Mouse (Mus musculus): ENCODE measurements around the gene Mef2d. TPM values are rescaled to one million over a fixed set of nuclear protein-coding genes. Genes with fewer than 3 reads are reported as not detected.

Mef2d gene
- total and polyA plus RNA-seq, 2 experiments from 2014 or later: 34.0 to 53.0 TPM

- H3K9ac ChIP-seq: 0 out of 2 replicates have a peak overlapping the region, but pooled peaks have one; percentile 18
- H3K27me3 ChIP-seq (ENCODE audit: insufficient read depth, low read length): no peaks in the 10 kb centered on the region
- peak overlapping the region; percentile 93; the same call in 1 of the 2 replicates for H3K4me2 ChIP-seq (ENCODE audit: low read depth)
- no peak for TF ChIP-seq CTCF (IDR thresholded peaks at IDR 0.05; ENCODE audit: low read depth)
- H3K4me1 ChIP-seq (ENCODE audit: insufficient read depth): peaks cover 48% of the 10 kb centered on the region
- H3K27ac ChIP-seq (ENCODE audit: low read depth, low read length): peak overlapping the region; percentile 15; the same call in 1 of the 2 replicates
- 74% methylated on average over 5 of the region's 5 CpGs for WGBS
- DNase-seq: no peak
- no peak overlapping the region for H3K4me3 ChIP-seq (ENCODE audit: low read depth, low read length)
- H3K36me3 ChIP-seq (ENCODE audit: insufficient read depth): peaks cover 4% of the 10 kb centered on the region; the same call in 1 of the 2 replicates
- ATAC-seq: no peak
- no peaks in the 10 kb centered on the region for H3K9me3 ChIP-seq (ENCODE audit: low read length)
These were observed 3.8 kb downstream of the Mef2d start for GRCm38 (mm10) chr3:88145952-88146351.

GRCm38 (mm10) chr3:88146376-88147112 lies 4.4 kb downstream of the Mef2d start:
- Histone ChIP-seq H3K27me3 (ENCODE audit: insufficient read depth, low read length) (no peaks in the 10 kb centered on the region), H3K36me3 (ENCODE audit: insufficient read depth) (peaks cover 4% of the 10 kb centered on the region; the same call in 1 of the 2 replicates), H3K9ac (no peak overlapping the region), H3K27ac (ENCODE audit: low read depth, low read length) (no peak overlapping the region), H3K4me1 (ENCODE audit: insufficient read depth) (peaks cover 51% of the 10 kb centered on the region), H3K4me3 (ENCODE audit: low read depth, low read length) (no peak overlapping the region), H3K4me2 (ENCODE audit: low read depth) (no peak overlapping the region), H3K9me3 (ENCODE audit: low read length) (no peaks in the 10 kb centered on the region)
- no peak for ATAC-seq
- no peak for DNase-seq
- TF ChIP-seq CTCF (IDR thresholded peaks at IDR 0.05; ENCODE audit: low read depth): no peak
- 38% methylated on average over 5 of the region's 5 CpGs for WGBS

- no peak for TF ChIP-seq CTCF (IDR thresholded peaks at IDR 0.05; ENCODE audit: low read depth)
- no peak overlapping the region for H3K27ac ChIP-seq (ENCODE audit: low read depth, low read length)
- ATAC-seq: no peak
- H3K9me3 ChIP-seq (ENCODE audit: low read length): no peaks in the 10 kb centered on the region
- no peaks in the 10 kb centered on the region for H3K27me3 ChIP-seq (ENCODE audit: insufficient read depth, low read length)
- no peak overlapping the region for H3K9ac ChIP-seq
- peaks cover 60% of the 10 kb centered on the region for H3K4me1 ChIP-seq (ENCODE audit: insufficient read depth)
- 57% methylated on average over 2 of the region's 2 CpGs for WGBS
- H3K4me3 ChIP-seq (ENCODE audit: low read depth, low read length): no peak overlapping the region
- no peak overlapping the region for H3K4me2 ChIP-seq (ENCODE audit: low read depth)
- no peak for DNase-seq
- peaks cover 4% of the 10 kb centered on the region; the same call in 1 of the 2 replicates for H3K36me3 ChIP-seq (ENCODE audit: insufficient read depth)
These were observed 5.3 kb downstream of the Mef2d start for GRCm38 (mm10) chr3:88147444-88147843.

GRCm38 (mm10) chr3:88147866-88148265 lies 5.7 kb downstream of the Mef2d start:
- Histone ChIP-seq H3K9ac (no peak overlapping the region), H3K36me3 (ENCODE audit: insufficient read depth) (peaks cover 4% of the 10 kb centered on the region; the same call in 1 of the 2 replicates), H3K27me3 (ENCODE audit: insufficient read depth, low read length) (no peaks in the 10 kb centered on the region), H3K9me3 (ENCODE audit: low read length) (no peaks in the 10 kb centered on the region), H3K27ac (ENCODE audit: low read depth, low read length) (no peak overlapping the region), H3K4me1 (ENCODE audit: insufficient read depth) (peaks cover 64% of the 10 kb centered on the region), H3K4me3 (ENCODE audit: low read depth, low read length) (no peak overlapping the region), H3K4me2 (ENCODE audit: low read depth) (no peak overlapping the region)
- ATAC-seq (no peak), DNase-seq (no peak)
- 68% methylated on average over 1 of the region's 1 CpGs for whole genome bisulfite sequencing
- no peak for TF ChIP-seq CTCF (IDR thresholded peaks at IDR 0.05; ENCODE audit: low read depth)

- Histone ChIP-seq H3K9me3 (ENCODE audit: low read length) (no peaks in the 10 kb centered on the region), H3K9ac (no peak overlapping the region), H3K4me3 (ENCODE audit: low read depth, low read length) (no peak overlapping the region), H3K4me2 (ENCODE audit: low read depth) (no peak overlapping the region), H3K27me3 (ENCODE audit: insufficient read depth, low read length) (no peaks in the 10 kb centered on the region), H3K4me1 (ENCODE audit: insufficient read depth) (peaks cover 69% of the 10 kb centered on the region), H3K36me3 (ENCODE audit: insufficient read depth) (peaks cover 4% of the 10 kb centered on the region; the same call in 1 of the 2 replicates), H3K27ac (ENCODE audit: low read depth, low read length) (no peak overlapping the region)
- DNase-seq: no peak
- no peak for TF ChIP-seq CTCF (IDR thresholded peaks at IDR 0.05; ENCODE audit: low read depth)
- 89% methylated on average over 5 of the region's 5 CpGs for whole genome bisulfite sequencing
- no peak for ATAC-seq
These were observed 6.2 kb downstream of the Mef2d start for GRCm38 (mm10) chr3:88148354-88148753.

- Histone ChIP-seq H3K9me3 (ENCODE audit: low read length) (no peaks in the 10 kb centered on the region), H3K27ac (ENCODE audit: low read depth, low read length) (peak overlapping the region; percentile 86; the same call in 1 of the 2 replicates), H3K27me3 (ENCODE audit: insufficient read depth, low read length) (no peaks in the 10 kb centered on the region), H3K4me1 (ENCODE audit: insufficient read depth) (peaks cover 67% of the 10 kb centered on the region), H3K4me2 (ENCODE audit: low read depth) (0 out of 2 replicates have a peak overlapping the region, but pooled peaks have one; percentile 10), H3K9ac (peak overlapping the region; percentile 37; the same call in 1 of the 2 replicates), H3K36me3 (ENCODE audit: insufficient read depth) (peaks cover 4% of the 10 kb centered on the region; the same call in 1 of the 2 replicates), H3K4me3 (ENCODE audit: low read depth, low read length) (no peak overlapping the region)
- WGBS: 50% methylated on average over 4 of the region's 4 CpGs
- ATAC-seq: no peak
- DNase-seq: no peak
- TF ChIP-seq CTCF (IDR thresholded peaks at IDR 0.05; ENCODE audit: low read depth): no peak
These were observed 6.8 kb downstream of the Mef2d start for GRCm38 (mm10) chr3:88148776-88149509.

Measured in forebrain, postnatal 0 days (tissue).